Comparison of ENCODE assay signal across 25 mouse cellular contexts in the genomic region with DNA sequence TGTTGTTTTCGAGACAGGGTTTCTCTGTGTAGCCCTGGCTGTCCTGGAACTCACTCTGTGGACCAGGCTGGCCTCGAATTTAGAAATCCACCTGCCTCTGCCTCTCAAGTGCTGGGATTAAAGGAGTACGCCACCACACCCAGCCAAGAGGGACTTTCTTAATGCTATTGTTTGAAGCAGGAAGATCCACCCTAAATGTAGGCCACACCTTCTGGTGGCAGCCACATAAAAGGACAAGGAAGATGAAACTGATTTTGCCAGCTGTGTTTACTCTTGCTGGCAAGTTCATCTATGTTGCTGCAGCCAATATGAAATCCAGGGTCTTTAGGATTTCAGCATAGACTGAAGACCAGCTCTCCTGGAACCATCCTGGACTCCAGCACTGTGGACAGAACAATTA. TPM values are rescaled to one million over a fixed set of nuclear protein-coding genes. Genes with fewer than 3 reads are reported as not detected.
DNase-seq lines count a peak whose midpoint lies in the region; ATAC-seq lines count a peak whose summit lies in the region.
"Had no signal": no experiment of that assay in that cellular context is flagged by ENCODE, and none has a peak within 500 bp of the region (broad histone marks: within the 10 kb centered on the region; RNA-seq: fewer than 3 reads in every experiment).

No protein-coding gene starts in this region.

- peak; percentile 79 for ATAC-seq in inflammation-experienced regulatory T-cells, adult 6 months
- ATAC-seq: forebrain, embryonic 13.5 days; intestine, postnatal 0 days; Patski had no signal

- no peaks in the 10 kb centered on the region for H3K36me3 ChIP-seq in midbrain, embryonic 10.5 days
- H3K36me3 ChIP-seq: embryonic facial prominence, embryonic 12.5 days; heart, embryonic 12.5 days; hindbrain, embryonic 15.5 days; limb, embryonic 15.5 days had no signal

- intact Hi-C loops in left cerebral cortex, postnatal 4 days (cut with DNase I): no loop called here
- intact Hi-C loops in left cerebral cortex, postnatal 10 days (cut with DNase I): no loop called here

- 83% methylated on average over 3 of the region's 3 CpGs for WGBS in midbrain, embryonic 10.5 days

- no peak overlapping the region for H3K27ac ChIP-seq in midbrain, embryonic 10.5 days (replicated peaks)
- H3K27ac ChIP-seq: embryonic facial prominence, embryonic 12.5 days; forebrain, embryonic 13.5 days; hindbrain, embryonic 15.5 days; kidney, postnatal 0 days; limb, embryonic 15.5 days had no signal

- DNase-seq in lung, postnatal 25 days (ENCODE audit: low spot score): peak; percentile 8
- DNase-seq in lung, adult 18-20 months: no peak
- peak; percentile 92 for DNase-seq in ES-CJ7 (ENCODE audit: low read depth, low spot score)
- DNase-seq in thymus, postnatal 25 days: peak; percentile 63
- DNase-seq in left cerebral cortex, postnatal 4 days: no peak
- DNase-seq in midbrain, embryonic 10.5 days (ENCODE audit: low spot score): no peak
- DNase-seq in left cerebral cortex, postnatal 10 days (ENCODE audit: extremely low spot score in 1 of 2, low spot score in 2 of 2): no peak
- DNase-seq: adrenal gland, postnatal 36 days; cerebellum, adult 2 months; gastrocnemius, postnatal 10 days; heart, adult 11 months; lung, postnatal 4 days; retina, postnatal 1 day; right cerebral cortex, postnatal 4 days had no signal

- H3K4me1 ChIP-seq in midbrain, embryonic 10.5 days: peaks cover 6% of the 10 kb centered on the region; the same call in 1 of the 2 replicates
- H3K4me1 ChIP-seq: embryonic facial prominence, embryonic 12.5 days; forebrain, embryonic 13.5 days; heart, embryonic 12.5 days; hindbrain, embryonic 15.5 days had no signal

- H3K27me3 ChIP-seq in midbrain, embryonic 10.5 days (ENCODE audit: low read depth, poor library complexity, severe bottlenecking): no peaks in the 10 kb centered on the region
- H3K27me3 ChIP-seq: embryonic facial prominence, embryonic 12.5 days; forebrain, embryonic 13.5 days; heart, embryonic 12.5 days; hindbrain, embryonic 15.5 days; limb, embryonic 15.5 days; Patski had no signal

- no peaks in the 10 kb centered on the region for H3K9me3 ChIP-seq in midbrain, embryonic 10.5 days (replicated peaks)
- H3K9me3 ChIP-seq: embryonic facial prominence, embryonic 12.5 days; forebrain, embryonic 13.5 days; heart, embryonic 12.5 days; hindbrain, embryonic 15.5 days; limb, embryonic 15.5 days had no signal

- H3K4me3 ChIP-seq in midbrain, embryonic 10.5 days: no peak overlapping the region
- H3K4me3 ChIP-seq: embryonic facial prominence, embryonic 12.5 days; erythroblast, embryonic 14.5 days; forebrain, embryonic 13.5 days; heart, embryonic 12.5 days; hindbrain, embryonic 15.5 days; limb, embryonic 15.5 days had no signal

RNA-seq across cellular contexts. Expression of gene Setx, which starts 26.5 kb away (rescaled TPM):
- 10 to 100 TPM; 27.3 to 30.5 (median 29.8) TPM for polyA plus RNA-seq in inflammation-experienced regulatory T-cells, adult 6 months (2017; shearing (Covaris generic))
- total RNA-seq in left cerebral cortex, postnatal 4 days (2021): 10 to 100 TPM; 61.5 to 66.4 TPM
- 11.8 and 13.8 TPM in 2 replicates for polyA plus RNA-seq in midbrain, embryonic 10.5 days (2016; fragmentation: Nextera tagmentation; extraction: Ambion mirVana)
- total RNA-seq in left cerebral cortex, postnatal 10 days (2021): 10 to 100 TPM; 49.9 to 60.9 TPM

RNA-seq across cellular contexts. Expression of gene Ttf1, which starts 37.4 kb away (rescaled TPM):
- 10 to 100 TPM; 15.4 to 23.6 (median 18.4) TPM for polyA plus RNA-seq in inflammation-experienced regulatory T-cells, adult 6 months (2017; shearing (Covaris generic))
- 10 to 100 TPM; 11.5 to 12.8 TPM for total RNA-seq in left cerebral cortex, postnatal 4 days (2021)
- polyA plus RNA-seq in midbrain, embryonic 10.5 days (2016; fragmentation: Nextera tagmentation; extraction: Ambion mirVana): 11.9 and 12.6 TPM in 2 replicates
- total RNA-seq in left cerebral cortex, postnatal 10 days (2021): 1 to 10 TPM; 9.1 to 9.6 TPM

RNA-seq across cellular contexts. Expression of gene Cfap77, which starts 42.6 kb away (rescaled TPM):
- under 1 TPM in 2 of 3 experiments, not detected in 1; 0.73 to 0.95 TPM for polyA plus RNA-seq in inflammation-experienced regulatory T-cells, adult 6 months (2017; shearing (Covaris generic))
- total RNA-seq in left cerebral cortex, postnatal 4 days (2021): 1 to 10 TPM; 1.0 to 1.5 TPM
- polyA plus RNA-seq in midbrain, embryonic 10.5 days (2016; fragmentation: Nextera tagmentation; extraction: Ambion mirVana): 1.0 and 2.4 TPM in 2 replicates
- total RNA-seq in left cerebral cortex, postnatal 10 days (2021): 1 to 10 TPM in 1 of 2 experiments, under 1 TPM in 1; 0.91 to 1.1 TPM
- total RNA-seq: gastrocnemius, postnatal 10 days; heart, postnatal 25 days had no signal
- polyA plus RNA-seq: erythroblast, embryonic 14.5 days had no signal

Comparison
In these comparisons a context has a peak if more than half of its experiments do, and no peak if none do; other contexts are left out.
1. DNase-seq: peak in lung, postnatal 25 days (single experiment), ES-CJ7 (single experiment) and thymus, postnatal 25 days (single experiment); none in lung, adult 18-20 months (0 of 2), left cerebral cortex, postnatal 4 days (single experiment), midbrain, embryonic 10.5 days (single experiment) and left cerebral cortex, postnatal 10 days (0 of 2).